Mouse (Mus musculus): ENCODE results near the gene Klk7. TPM values are rescaled to one million over a fixed set of nuclear protein-coding genes. Genes with fewer than 3 reads are reported as not detected.

Klk7 gene
- total RNA-seq, 4 experiments from 2014 or later, result 0.20 to 0.87 (median 0.46) TPM

- no peak for DNase-seq (ENCODE audit: low spot score in 2 of 2)
Measured at GRCm38 (mm10) chr7:43796355-43796754, 14.7 kb upstream of the Klk7 start.

GRCm38 (mm10) chr7:43797333-43797769 lies 13.7 kb upstream of the Klk7 start, which contains the start of gene Klk8:
TSS of gene Klk8 (plus strand) at chr7:43797577.
- no peak for DNase-seq (ENCODE audit: low spot score in 2 of 2)

- no peak for DNase-seq (ENCODE audit: low spot score in 2 of 2)
Measured at GRCm38 (mm10) chr7:43797844-43798462, 13.1 kb upstream of the Klk7 start.

- no peak for DNase-seq (ENCODE audit: low spot score in 2 of 2)
Measured at GRCm38 (mm10) chr7:43799876-43800275, 11.2 kb upstream of the Klk7 start.

- no peak for DNase-seq (ENCODE audit: low spot score in 2 of 2)
Measured at GRCm38 (mm10) chr7:43815211-43815610, 4.1 kb downstream of the Klk7 start.

- DNase-seq (ENCODE audit: low spot score in 2 of 2), result no peak
Measured at GRCm38 (mm10) chr7:43816746-43817145, 5.7 kb downstream of the Klk7 start.

GRCm38 (mm10) chr7:43821581-43821980 lies 10.5 kb downstream of the Klk7 start:
- DNase-seq (ENCODE audit: low spot score in 2 of 2), result no peak

GRCm38 (mm10) chr7:43824199-43824598 lies 13.1 kb downstream of the Klk7 start, which contains the start of gene Klk6:
TSS of gene Klk6 (plus strand) at chr7:43824499.
- DNase-seq (ENCODE audit: low spot score in 2 of 2), result no peak

- no peak for DNase-seq (ENCODE audit: low spot score in 2 of 2)
Measured at GRCm38 (mm10) chr7:43826056-43826455, 15.0 kb downstream of the Klk7 start.

- DNase-seq (ENCODE audit: low spot score in 2 of 2), result no peak
Measured at GRCm38 (mm10) chr7:43827706-43828105, 16.6 kb downstream of the Klk7 start.

GRCm38 (mm10) chr7:43829006-43829405 lies 17.9 kb downstream of the Klk7 start:
- DNase-seq (ENCODE audit: low spot score in 2 of 2), result no peak

GRCm38 (mm10) chr7:43841701-43842100 lies 30.6 kb downstream of the Klk7 start, which contains the start of gene Klk5:
TSS of gene Klk5 (plus strand) at chr7:43841971.
- no peak for DNase-seq (ENCODE audit: low spot score in 2 of 2)

- DNase-seq (ENCODE audit: low spot score in 2 of 2), result no peak
Measured at GRCm38 (mm10) chr7:43843801-43844200, 32.7 kb downstream of the Klk7 start.

- no peak for DNase-seq (ENCODE audit: low spot score in 2 of 2)
Measured at GRCm38 (mm10) chr7:43851616-43852015, 40.5 kb downstream of the Klk7 start.

GRCm38 (mm10) chr7:43854642-43855380 lies 43.7 kb downstream of the Klk7 start:
- no peak for DNase-seq (ENCODE audit: low spot score in 2 of 2)

- no peak for DNase-seq (ENCODE audit: low spot score in 2 of 2)
Measured at GRCm38 (mm10) chr7:43855709-43856108, 44.6 kb downstream of the Klk7 start.

- DNase-seq (ENCODE audit: low spot score in 2 of 2), result no peak
Measured at GRCm38 (mm10) chr7:43856307-43856706, 45.2 kb downstream of the Klk7 start.

- DNase-seq (ENCODE audit: low spot score in 2 of 2), result no peak
Measured at GRCm38 (mm10) chr7:43857501-43857900, 46.4 kb downstream of the Klk7 start.

- no peak for DNase-seq (ENCODE audit: low spot score in 2 of 2)
Measured at GRCm38 (mm10) chr7:43860411-43860810, 49.3 kb downstream of the Klk7 start.
